Mouse (Mus musculus): ENCODE data around the gene Col18a1.

Col18a1 gene

GRCm38 (mm10) chr10:77103689-77104088 lies 62.7 kb downstream of the Col18a1 start:
- DNase-seq = no peak

GRCm38 (mm10) chr10:77099777-77100176 lies 66.6 kb downstream of the Col18a1 start:
- DNase-seq = no peak

DNA sequence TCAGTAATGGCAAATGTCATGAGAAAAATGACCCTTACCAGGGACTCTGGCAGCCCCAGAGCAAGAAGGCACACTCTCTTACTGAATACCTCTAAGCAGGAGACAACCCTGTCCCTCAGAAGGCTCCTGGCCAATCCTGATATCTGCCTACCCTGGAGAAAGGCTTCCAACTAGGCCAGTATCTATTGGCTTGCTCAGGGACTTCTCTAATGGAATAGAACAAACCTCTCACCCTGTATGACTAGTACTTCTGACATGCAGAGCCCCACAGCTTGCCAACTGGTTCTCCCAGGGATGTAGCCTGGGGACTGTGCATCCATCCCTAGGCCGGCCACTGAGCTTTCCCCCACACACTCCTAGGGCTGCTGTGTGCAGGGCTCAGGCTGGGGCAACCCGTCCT lies 67.7 kb downstream of the Col18a1 start:
- no peak for DNase-seq

DNA sequence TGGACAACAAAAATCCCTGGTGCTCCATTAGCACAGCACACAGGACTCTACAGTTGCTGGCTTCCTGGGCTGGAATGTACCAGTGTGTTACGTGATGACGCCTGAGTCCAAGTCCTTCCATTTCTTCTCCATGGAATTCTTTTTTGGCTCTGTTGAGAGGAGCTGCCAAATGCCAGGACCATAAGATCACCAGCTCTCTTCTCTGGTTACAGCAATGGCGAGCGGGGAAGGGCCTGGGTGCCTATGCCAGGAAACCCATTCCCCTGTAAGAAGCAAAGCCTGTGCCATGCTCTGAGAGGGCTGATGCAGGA lies 68.5 kb downstream of the Col18a1 start:
- no peak for DNase-seq

- DNase-seq = no peak
These were observed 69.1 kb downstream of the Col18a1 start for GRCm38 (mm10) chr10:77097006-77097889.

DNA sequence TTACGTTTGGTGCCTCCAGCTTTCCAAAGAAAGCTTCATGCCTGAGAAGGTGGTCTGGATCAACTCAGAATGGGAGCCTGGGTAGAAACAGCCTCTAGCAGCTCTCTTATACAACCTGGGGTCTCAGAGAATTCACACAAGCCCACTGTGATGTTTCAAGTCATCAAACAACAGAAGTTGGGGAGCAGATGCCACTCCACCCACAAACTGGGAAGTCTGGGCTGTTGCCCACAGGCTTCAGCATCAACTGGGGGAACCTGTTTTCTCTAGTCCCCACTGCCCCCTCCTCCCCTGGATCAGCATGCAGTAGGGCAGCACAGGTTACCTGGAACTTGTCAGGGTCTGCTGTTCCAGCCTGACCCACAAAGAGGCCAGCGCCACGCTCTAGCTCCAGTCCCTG lies 70.7 kb downstream of the Col18a1 start:
- no peak for DNase-seq

DNA sequence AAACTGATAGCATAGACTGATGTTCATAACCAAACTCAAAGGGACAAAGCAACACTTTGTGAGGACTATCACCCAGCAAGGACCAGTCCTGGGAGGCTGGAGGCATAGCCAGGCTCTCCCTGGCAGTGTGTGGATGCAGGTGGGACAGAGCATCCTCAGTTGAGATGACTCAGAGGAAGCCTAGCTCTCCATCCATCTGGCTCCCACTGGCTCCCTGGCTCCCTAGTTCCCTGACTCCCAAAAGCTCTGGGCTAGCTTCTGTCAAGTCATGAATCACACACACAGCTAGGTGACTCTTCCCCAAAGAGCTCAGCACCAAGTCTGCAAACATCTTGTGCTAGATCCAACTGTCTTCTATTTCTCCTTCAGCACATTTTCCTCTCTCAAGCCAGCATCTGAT lies 72.5 kb downstream of the Col18a1 start:
- peak; percentile 43 for DNase-seq

DNA sequence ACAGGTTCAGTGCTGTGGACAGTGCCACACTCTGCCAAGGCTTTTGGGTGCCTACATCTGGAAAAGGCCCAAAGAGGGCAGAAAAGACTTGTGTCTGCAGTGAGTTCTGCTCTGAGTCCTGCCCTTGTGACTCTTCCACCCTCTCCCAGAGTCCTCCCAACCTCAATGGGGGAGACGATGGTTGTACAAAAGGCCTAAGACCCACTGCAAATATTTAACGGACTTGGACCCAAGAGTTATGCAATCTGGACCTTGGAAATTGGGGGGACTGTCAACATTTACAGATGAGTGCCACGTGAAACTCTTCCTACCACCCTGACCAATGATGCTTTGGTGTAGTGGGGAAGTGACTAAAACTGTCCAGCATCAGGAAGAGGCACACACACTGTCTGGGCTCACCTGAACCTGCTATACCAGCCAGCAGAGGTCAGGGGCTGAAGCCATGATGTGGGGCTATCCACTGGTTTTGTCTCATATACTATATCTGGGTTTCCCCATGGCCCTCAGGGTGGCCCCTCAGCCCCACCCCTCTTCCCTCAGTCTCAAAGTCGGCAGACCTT lies 74.7 kb downstream of the Col18a1 start:
- no peak for DNase-seq

- no peak for DNase-seq
These were observed 76.3 kb downstream of the Col18a1 start for GRCm38 (mm10) chr10:77090063-77090462.

DNA sequence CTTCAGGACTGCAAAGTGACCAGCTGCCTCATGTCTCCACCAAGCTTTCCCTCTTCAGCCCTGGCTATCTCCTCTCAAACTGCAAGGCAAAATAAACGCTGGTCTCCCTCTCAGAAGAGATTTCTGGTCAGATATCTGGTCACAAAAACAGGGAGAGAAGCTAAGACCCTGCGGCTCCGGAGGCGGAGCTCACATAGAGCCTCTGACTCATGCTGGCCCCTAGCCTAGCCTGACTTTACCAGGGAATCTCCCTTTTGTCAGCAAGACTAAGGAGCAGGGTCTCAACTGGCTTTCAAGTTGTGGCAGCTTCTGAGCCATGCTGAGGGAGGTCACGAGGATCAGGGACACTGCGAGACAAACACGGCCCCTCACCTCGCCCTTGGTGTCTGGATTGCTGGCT lies 77.0 kb downstream of the Col18a1 start:
- DNase-seq = no peak

DNA sequence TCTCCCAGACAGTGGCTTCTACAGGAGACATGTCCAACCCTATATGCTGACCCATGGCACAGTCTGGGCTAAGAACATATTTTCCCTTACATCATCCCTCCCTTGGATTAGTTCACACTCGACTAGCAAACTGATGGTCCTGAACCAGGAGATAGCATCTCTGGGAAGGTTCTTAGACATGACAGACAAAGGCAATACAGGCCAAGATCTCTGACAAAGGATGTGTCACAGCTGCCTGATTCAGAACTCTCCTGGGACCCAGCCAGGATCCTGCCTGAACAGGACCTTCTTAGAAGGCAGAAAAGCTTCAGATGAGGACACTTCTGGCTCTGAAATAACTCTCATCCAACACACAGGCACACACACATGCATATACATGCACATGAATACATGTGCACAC lies 81.8 kb downstream of the Col18a1 start:
- no peak for DNase-seq

DNA sequence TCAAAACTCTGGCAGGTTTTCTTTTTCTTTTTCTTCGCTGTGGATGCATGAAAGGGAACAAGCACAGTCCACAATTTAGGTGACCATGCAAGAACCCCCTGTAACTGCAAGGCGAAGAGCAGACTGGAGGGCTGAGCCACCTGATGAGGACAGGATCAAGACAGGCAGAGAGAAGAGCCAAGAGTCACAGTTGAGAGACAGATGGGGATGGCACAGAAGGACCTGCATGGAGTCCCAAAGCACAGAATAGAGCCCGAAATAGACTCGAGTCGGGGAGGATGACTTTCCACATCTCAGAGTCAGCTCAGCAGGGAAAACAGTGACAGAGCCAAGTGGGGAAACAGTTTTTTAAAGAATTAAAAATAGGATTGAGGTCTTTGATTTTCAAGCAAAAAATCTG lies 83.4 kb downstream of the Col18a1 start:
- no peak for DNase-seq

DNA sequence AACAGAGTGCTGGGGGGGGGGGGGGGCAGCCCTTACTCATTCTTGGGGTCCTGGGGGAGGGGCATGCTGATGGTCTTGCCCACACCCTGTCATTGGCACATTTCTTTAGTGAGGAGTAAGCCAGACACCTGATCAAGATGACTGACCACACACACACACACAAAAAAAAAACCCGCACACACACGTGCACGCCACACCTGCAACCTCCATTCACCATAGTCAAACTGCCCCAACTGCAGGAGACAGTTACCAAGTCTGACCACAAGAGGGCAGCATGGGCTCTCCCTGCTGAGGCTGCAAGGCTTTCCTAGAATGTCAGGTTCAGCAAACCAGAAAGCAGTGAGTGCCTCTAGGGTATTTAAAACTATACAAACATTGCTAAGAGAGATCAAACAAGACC lies 83.9 kb downstream of the Col18a1 start:
- DNase-seq = peak; percentile 73

- no peak for DNase-seq
These were observed 87.4 kb downstream of the Col18a1 start for GRCm38 (mm10) chr10:77078961-77079360.

- DNase-seq = no peak
These were observed 87.9 kb downstream of the Col18a1 start for GRCm38 (mm10) chr10:77078456-77078855.

- peak; percentile 73 for DNase-seq
These were observed 91.9 kb downstream of the Col18a1 start for GRCm38 (mm10) chr10:77074276-77074974.

GRCm38 (mm10) chr10:77070072-77070471 lies 96.3 kb downstream of the Col18a1 start:
- DNase-seq = peak; percentile 68

DNA sequence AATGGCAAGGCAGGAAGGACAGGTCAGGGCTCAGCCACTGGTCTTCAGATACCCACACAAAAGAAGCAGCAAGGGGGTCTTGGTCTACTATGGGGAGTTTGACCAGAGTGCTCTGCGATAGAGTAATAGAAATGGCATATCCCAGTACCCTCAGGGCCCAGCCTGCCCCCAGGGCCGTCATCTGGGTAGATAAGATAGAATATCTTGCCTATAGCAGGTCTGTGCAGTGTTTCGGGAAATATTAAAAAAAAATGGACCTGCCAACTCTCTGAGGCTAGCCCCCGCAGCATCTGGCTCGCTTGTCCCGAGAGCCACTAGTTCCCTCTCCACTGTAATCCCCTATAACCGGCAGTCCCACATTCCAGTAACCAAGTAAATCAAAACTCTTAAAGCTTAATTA lies 97.9 kb downstream of the Col18a1 start:
- DNase-seq = no peak

- DNase-seq = no peak
These were observed 101.7 kb downstream of the Col18a1 start for GRCm38 (mm10) chr10:77064659-77065058.

GRCm38 (mm10) chr10:77064239-77064638 lies 102.1 kb downstream of the Col18a1 start:
- no peak for DNase-seq

GRCm38 (mm10) chr10:77062393-77063010 lies 103.8 kb downstream of the Col18a1 start:
- DNase-seq = no peak

GRCm38 (mm10) chr10:77061426-77061825 lies 104.9 kb downstream of the Col18a1 start:
- DNase-seq = no peak

DNA sequence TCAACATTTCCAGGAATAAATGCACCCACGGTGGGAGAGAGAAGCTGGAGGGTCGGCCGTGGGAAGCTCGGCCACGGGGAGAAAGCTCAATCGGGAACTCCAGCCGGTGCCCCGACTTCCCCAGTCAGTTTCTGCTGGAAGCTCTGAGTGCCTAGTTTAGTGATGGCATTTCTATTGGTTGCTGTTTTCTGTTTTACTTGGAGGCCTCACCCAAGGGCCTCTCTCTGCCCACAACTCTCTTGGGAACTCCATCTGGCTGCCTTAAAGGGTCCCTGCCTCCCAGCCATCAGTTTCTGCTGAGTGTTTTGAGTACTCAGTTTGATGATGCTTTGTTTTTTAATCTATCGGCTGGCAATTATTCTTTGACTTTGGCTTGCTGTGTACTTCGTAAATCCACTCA lies 109.6 kb downstream of the Col18a1 start:
- no peak for DNase-seq

DNA sequence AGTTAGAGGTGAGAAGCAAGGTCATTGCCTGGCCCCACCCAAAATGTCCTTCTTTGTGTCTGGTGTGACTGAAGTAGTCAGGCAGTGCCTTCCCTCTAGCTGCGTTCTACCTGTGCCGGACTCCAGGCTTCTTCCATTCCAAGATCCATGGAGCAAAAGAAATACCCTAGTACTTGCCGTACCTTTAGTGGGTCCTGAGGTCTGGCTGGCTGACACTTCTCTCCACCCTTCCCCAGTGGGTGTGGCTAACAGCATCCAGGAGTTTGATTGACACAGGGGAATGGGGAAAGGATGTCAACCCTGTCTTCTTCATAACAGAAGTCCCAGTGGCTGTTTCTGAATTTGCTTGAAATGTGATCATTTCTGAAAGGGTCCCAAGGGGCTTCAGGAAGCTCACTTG lies 117.7 kb downstream of the Col18a1 start:
- DNase-seq = no peak

Measured in cerebellum, adult 9-11 months (tissue).